Mouse (Mus musculus): ENCODE data around the gene Plekha7.

DNA sequence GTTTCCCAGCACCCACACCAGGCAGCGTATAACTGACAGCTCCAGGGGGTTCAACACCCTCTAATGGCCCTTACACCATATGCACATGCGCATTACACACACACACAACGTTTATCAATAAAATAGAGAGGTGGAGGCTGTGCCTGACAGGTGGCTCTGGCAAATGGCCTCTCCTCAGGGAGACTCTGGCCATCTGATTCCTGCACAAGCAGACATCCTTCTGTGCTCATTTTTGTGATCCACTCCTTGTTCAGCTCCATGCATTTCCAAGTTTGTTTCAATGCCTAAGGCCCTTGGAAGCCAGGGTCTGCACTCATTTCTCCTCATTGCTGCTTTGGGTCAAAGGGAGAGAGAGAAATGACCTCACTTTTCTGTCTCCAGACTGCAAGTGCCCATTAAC lies 197.5 kb downstream of the Plekha7 start:
- TF ChIP-seq EP300 (IDR thresholded peaks at IDR 0.05; ENCODE audit: low read depth) (no peak), CTCF (IDR thresholded peaks at IDR 0.05; ENCODE audit: low read depth) (no peak)

All from heart, postnatal 0 days (tissue).